Mouse (Mus musculus): ENCODE measurements around the gene Vrk1. TPM values are rescaled to one million over a fixed set of nuclear protein-coding genes. Genes with fewer than 3 reads are reported as not detected.
A peak's percentile ranks its signal among the peaks of the same experiment; 100 is the strongest.

The Vrk1 gene
- polyA plus RNA-seq, 1 experiment from 2014 or later = 79.3 TPM

- peaks cover 10% of the 10 kb centered on the region; the same call in 1 of the 2 replicates for H3K36me3 ChIP-seq
- no peak overlapping the region for H3K9ac ChIP-seq
- no peak for ATAC-seq (ENCODE audit: insufficient number of reproducible peaks, insufficient read depth, low FRiP score, low TSS enrichment)
- H3K4me2 ChIP-seq (replicated peaks) = no peak overlapping the region
- H3K27me3 ChIP-seq = no peaks in the 10 kb centered on the region
- H3K9me3 ChIP-seq = no peaks in the 10 kb centered on the region
- WGBS = 78% methylated on average over 7 of the region's 7 CpGs
- no peak overlapping the region for H3K4me3 ChIP-seq
- H3K4me1 ChIP-seq = peaks cover 5% of the 10 kb centered on the region; the same call in 1 of the 2 replicates
- H3K27ac ChIP-seq = no peak overlapping the region
Measured at GRCm38 (mm10) chr12:106030146-106030745, 20.2 kb downstream of the Vrk1 start.

GRCm38 (mm10) chr12:106030796-106031195 lies 20.8 kb downstream of the Vrk1 start:
- Histone ChIP-seq H3K27me3 (no peaks in the 10 kb centered on the region), H3K9ac (no peak overlapping the region), H3K4me1 (peaks cover 5% of the 10 kb centered on the region; the same call in 1 of the 2 replicates), H3K9me3 (no peaks in the 10 kb centered on the region), H3K4me2 (replicated peaks) (no peak overlapping the region), H3K4me3 (no peak overlapping the region), H3K36me3 (peaks cover 6% of the 10 kb centered on the region; the same call in 1 of the 2 replicates), H3K27ac (no peak overlapping the region)
- 86% methylated on average over 7 of the region's 7 CpGs for WGBS
- ATAC-seq (ENCODE audit: insufficient number of reproducible peaks, insufficient read depth, low FRiP score, low TSS enrichment) = no peak

GRCm38 (mm10) chr12:106031916-106032315 lies 21.9 kb downstream of the Vrk1 start:
- no peak overlapping the region for H3K27ac ChIP-seq
- no peaks in the 10 kb centered on the region for H3K9me3 ChIP-seq
- 0 out of 2 replicates have a peak, but pooled peaks cover 5% of the 10 kb centered on the region for H3K36me3 ChIP-seq
- H3K9ac ChIP-seq = no peak overlapping the region
- no peak for ATAC-seq (ENCODE audit: insufficient number of reproducible peaks, insufficient read depth, low FRiP score, low TSS enrichment)
- 69% methylated on average over 9 of the region's 9 CpGs for WGBS
- no peak overlapping the region for H3K4me3 ChIP-seq
- H3K27me3 ChIP-seq = no peaks in the 10 kb centered on the region
- H3K4me2 ChIP-seq (replicated peaks) = no peak overlapping the region
- peaks cover 5% of the 10 kb centered on the region; the same call in 1 of the 2 replicates for H3K4me1 ChIP-seq

GRCm38 (mm10) chr12:106032361-106032760 lies 22.3 kb downstream of the Vrk1 start:
- Histone ChIP-seq H3K4me2 (replicated peaks) (no peak overlapping the region), H3K9me3 (no peaks in the 10 kb centered on the region), H3K27ac (no peak overlapping the region), H3K4me1 (peaks cover 5% of the 10 kb centered on the region; the same call in 1 of the 2 replicates), H3K27me3 (no peaks in the 10 kb centered on the region), H3K4me3 (no peak overlapping the region), H3K9ac (no peak overlapping the region), H3K36me3 (peaks cover 5% of the 10 kb centered on the region)
- ATAC-seq (ENCODE audit: insufficient number of reproducible peaks, insufficient read depth, low FRiP score, low TSS enrichment) = no peak
- 93% methylated on average over 12 of the region's 12 CpGs for WGBS

- 88% methylated on average over 7 of the region's 7 CpGs for WGBS
- no peak overlapping the region for H3K4me3 ChIP-seq
- no peak overlapping the region for H3K27ac ChIP-seq
- no peak overlapping the region for H3K4me2 ChIP-seq (replicated peaks)
- ATAC-seq (ENCODE audit: insufficient number of reproducible peaks, insufficient read depth, low FRiP score, low TSS enrichment) = no peak
- H3K9ac ChIP-seq = no peak overlapping the region
- H3K36me3 ChIP-seq = peaks cover 14% of the 10 kb centered on the region
- no peaks in the 10 kb centered on the region for H3K9me3 ChIP-seq
- no peaks in the 10 kb centered on the region for H3K27me3 ChIP-seq
- H3K4me1 ChIP-seq = peaks cover 5% of the 10 kb centered on the region; the same call in 1 of the 2 replicates
Measured at GRCm38 (mm10) chr12:106034267-106034666, 24.2 kb downstream of the Vrk1 start.

GRCm38 (mm10) chr12:106034761-106035160 lies 24.7 kb downstream of the Vrk1 start:
- no peak for ATAC-seq (ENCODE audit: insufficient number of reproducible peaks, insufficient read depth, low FRiP score, low TSS enrichment)
- Histone ChIP-seq H3K27ac (no peak overlapping the region), H3K36me3 (peaks cover 19% of the 10 kb centered on the region), H3K9ac (no peak overlapping the region), H3K4me3 (no peak overlapping the region), H3K27me3 (no peaks in the 10 kb centered on the region), H3K4me2 (replicated peaks) (no peak overlapping the region), H3K4me1 (peaks cover 5% of the 10 kb centered on the region; the same call in 1 of the 2 replicates), H3K9me3 (no peaks in the 10 kb centered on the region)
- WGBS = 72% methylated on average over 9 of the region's 9 CpGs

- Histone ChIP-seq H3K27ac (no peak overlapping the region), H3K9me3 (no peaks in the 10 kb centered on the region), H3K4me1 (no peaks in the 10 kb centered on the region), H3K9ac (no peak overlapping the region), H3K36me3 (peaks cover 51% of the 10 kb centered on the region), H3K4me3 (no peak overlapping the region), H3K4me2 (replicated peaks) (no peak overlapping the region), H3K27me3 (no peaks in the 10 kb centered on the region)
- 91% methylated on average over 7 of the region's 7 CpGs for WGBS
- no peak for ATAC-seq (ENCODE audit: insufficient number of reproducible peaks, insufficient read depth, low FRiP score, low TSS enrichment)
Measured at GRCm38 (mm10) chr12:106040259-106040658, 30.2 kb downstream of the Vrk1 start.

- WGBS = 24% methylated on average over 9 of the region's 9 CpGs
- no peak for ATAC-seq (ENCODE audit: insufficient number of reproducible peaks, insufficient read depth, low FRiP score, low TSS enrichment)
- Histone ChIP-seq H3K27ac (no peak overlapping the region), H3K36me3 (peaks cover 28% of the 10 kb centered on the region), H3K9ac (no peak overlapping the region), H3K9me3 (no peaks in the 10 kb centered on the region), H3K4me1 (peaks cover 10% of the 10 kb centered on the region; the same call in 1 of the 2 replicates), H3K4me3 (no peak overlapping the region), H3K4me2 (replicated peaks) (no peak overlapping the region), H3K27me3 (no peaks in the 10 kb centered on the region)
Measured at GRCm38 (mm10) chr12:106046143-106046795, 36.2 kb downstream of the Vrk1 start.

GRCm38 (mm10) chr12:106052271-106052670 lies 42.2 kb downstream of the Vrk1 start:
- H3K36me3 ChIP-seq = peaks cover 15% of the 10 kb centered on the region; the same call in 1 of the 2 replicates
- WGBS = 90% methylated on average over 7 of the region's 7 CpGs

GRCm38 (mm10) chr12:106055799-106056198 lies 45.8 kb downstream of the Vrk1 start:
- Histone ChIP-seq H3K36me3 (peaks cover 19% of the 10 kb centered on the region), H3K27me3 (no peaks in the 10 kb centered on the region), H3K9me3 (no peaks in the 10 kb centered on the region), H3K27ac (no peak overlapping the region), H3K4me2 (replicated peaks) (no peak overlapping the region), H3K4me3 (no peak overlapping the region), H3K4me1 (no peaks in the 10 kb centered on the region), H3K9ac (no peak overlapping the region)
- ATAC-seq (ENCODE audit: insufficient number of reproducible peaks, insufficient read depth, low FRiP score, low TSS enrichment) = no peak
- WGBS = 47% methylated on average over 6 of the region's 6 CpGs

More at GRCm38 (mm10) chr12:106052271-106052670, 42.2 kb downstream of the Vrk1 start:
- Histone ChIP-seq H3K4me1 (no peaks in the 10 kb centered on the region), H3K27me3 (no peaks in the 10 kb centered on the region), H3K9ac (no peak overlapping the region), H3K27ac (no peak overlapping the region), H3K9me3 (no peaks in the 10 kb centered on the region), H3K4me2 (replicated peaks) (no peak overlapping the region), H3K4me3 (no peak overlapping the region)
- no peak for ATAC-seq (ENCODE audit: insufficient number of reproducible peaks, insufficient read depth, low FRiP score, low TSS enrichment)

GRCm38 (mm10) chr12:106059873-106060573 lies 50.0 kb downstream of the Vrk1 start:
- H3K27me3 ChIP-seq = no peaks in the 10 kb centered on the region
- H3K9ac ChIP-seq = no peak overlapping the region
- no peaks in the 10 kb centered on the region for H3K9me3 ChIP-seq
- H3K27ac ChIP-seq = 0 out of 2 replicates have a peak overlapping the region, but pooled peaks have one; percentile 7
- peaks cover 25% of the 10 kb centered on the region for H3K36me3 ChIP-seq
- no peaks in the 10 kb centered on the region for H3K4me1 ChIP-seq
- 0 out of 2 replicates have a peak, but pooled peaks have one; percentile 60 for ATAC-seq (ENCODE audit: insufficient number of reproducible peaks, insufficient read depth, low FRiP score, low TSS enrichment)
- WGBS = 75% methylated on average over 12 of the region's 12 CpGs
- no peak overlapping the region for H3K4me3 ChIP-seq
- no peak overlapping the region for H3K4me2 ChIP-seq (replicated peaks)
